Mouse (Mus musculus): ENCODE data around the gene Lmtk2.

- TF ChIP-seq EP300 (IDR thresholded peaks at IDR 0.05; ENCODE audit: low read depth), result no peak
- TF ChIP-seq CTCF (IDR thresholded peaks at IDR 0.05; ENCODE audit: low read depth), result no peak
These were observed 83.0 kb downstream of the Lmtk2 start for GRCm38 (mm10) chr5:144183248-144183559.

All from liver, postnatal 0 days (tissue).